Mouse (Mus musculus): ENCODE data around the gene Ttll1.
A peak's percentile ranks its signal among the peaks of the same experiment; 100 is the strongest.
"Not testable (repeated sequence)": the region's sequence is repeated elsewhere in the genome, so short reads cannot be mapped to it uniquely, and the experiment has no call there.

Ttll1 gene

GRCm38 (mm10) chr15:83523638-83524332 is 13.1 kb upstream of the Ttll1 start:
- DNase-seq (ENCODE audit: low spot score): no peak

- DNase-seq (ENCODE audit: low spot score): no peak
These were observed 12.5 kb upstream of the Ttll1 start for GRCm38 (mm10) chr15:83523196-83523595.

GRCm38 (mm10) chr15:83520861-83521382 is 10.2 kb upstream of the Ttll1 start:
- no peak for DNase-seq (ENCODE audit: low spot score)

- peak; percentile 73 for DNase-seq (ENCODE audit: low spot score)
These were observed 7.7 kb upstream of the Ttll1 start for GRCm38 (mm10) chr15:83518215-83519048.

GRCm38 (mm10) chr15:83515018-83515417 is 4.3 kb upstream of the Ttll1 start:
- DNase-seq (ENCODE audit: low spot score): no peak

GRCm38 (mm10) chr15:83512489-83513281 is 2.0 kb upstream of the Ttll1 start:
- no peak for DNase-seq (ENCODE audit: low spot score)

- DNase-seq (ENCODE audit: low spot score): no peak
These were observed 516 bp downstream of the Ttll1 start for GRCm38 (mm10) chr15:83509950-83510804.

GRCm38 (mm10) chr15:83501483-83501882 is 9.2 kb downstream of the Ttll1 start:
- not testable (repeated sequence) for DNase-seq (ENCODE audit: low spot score)

GRCm38 (mm10) chr15:83500352-83500751 is 10.3 kb downstream of the Ttll1 start:
- DNase-seq (ENCODE audit: low spot score): peak; percentile 68

GRCm38 (mm10) chr15:83499211-83499755 is 11.4 kb downstream of the Ttll1 start:
- DNase-seq (ENCODE audit: low spot score): no peak

GRCm38 (mm10) chr15:83497299-83497698 is 13.4 kb downstream of the Ttll1 start:
- no peak for DNase-seq (ENCODE audit: low spot score)

- no peak for DNase-seq (ENCODE audit: low spot score)
These were observed 14.8 kb downstream of the Ttll1 start for GRCm38 (mm10) chr15:83495787-83496367.

- DNase-seq (ENCODE audit: low spot score): no peak
These were observed 15.5 kb downstream of the Ttll1 start for GRCm38 (mm10) chr15:83495195-83495594.

- no peak for DNase-seq (ENCODE audit: low spot score)
These were observed 16.1 kb downstream of the Ttll1 start for GRCm38 (mm10) chr15:83494572-83494920.

- DNase-seq (ENCODE audit: low spot score): no peak
These were observed 16.7 kb downstream of the Ttll1 start for GRCm38 (mm10) chr15:83493856-83494571.

GRCm38 (mm10) chr15:83491891-83492290 is 18.8 kb downstream of the Ttll1 start:
- no peak for DNase-seq (ENCODE audit: low spot score)

- DNase-seq (ENCODE audit: low spot score): no peak
These were observed 21.2 kb downstream of the Ttll1 start for GRCm38 (mm10) chr15:83489471-83489870.

- no peak for DNase-seq (ENCODE audit: low spot score)
These were observed 23.1 kb downstream of the Ttll1 start for GRCm38 (mm10) chr15:83487477-83488115.

GRCm38 (mm10) chr15:83484311-83484710 is 26.4 kb downstream of the Ttll1 start:
- no peak for DNase-seq (ENCODE audit: low spot score)

GRCm38 (mm10) chr15:83483482-83483881 is 27.2 kb downstream of the Ttll1 start:
- DNase-seq (ENCODE audit: low spot score): no peak

Measured in testis, postnatal 10 days (tissue).